Mouse (Mus musculus): ENCODE data around the gene Hbp1. TPM values are rescaled to one million over a fixed set of nuclear protein-coding genes. Genes with fewer than 3 reads are reported as not detected.

Hbp1 gene
- polyA plus RNA-seq, 1 experiment from 2014 or later: 82.1 TPM

GRCm38 (mm10) chr12:31965517-31966212 lies 15.3 kb upstream of the Hbp1 start:
- 88% methylated on average over 12 of the region's 12 CpGs for WGBS
- H3K27ac ChIP-seq (ENCODE audit: low read length): no peak overlapping the region
- no peak overlapping the region for H3K4me2 ChIP-seq (ENCODE audit: low read depth, low read length)
- H3K36me3 ChIP-seq (ENCODE audit: control insufficient read depth, insufficient read depth, low read length): no peaks in the 10 kb centered on the region
- no peaks in the 10 kb centered on the region for H3K9me3 ChIP-seq (ENCODE audit: control insufficient read depth, low read length)
- no peaks in the 10 kb centered on the region for H3K27me3 ChIP-seq (replicated peaks; ENCODE audit: control insufficient read depth, insufficient read depth, low read length)
- H3K4me3 ChIP-seq (ENCODE audit: low read length): no peak overlapping the region
- ATAC-seq: no peak
- no peak overlapping the region for H3K9ac ChIP-seq (ENCODE audit: low read depth, low read length)
- H3K4me1 ChIP-seq (ENCODE audit: control insufficient read depth, insufficient read depth, low read length): no peaks in the 10 kb centered on the region

DNA sequence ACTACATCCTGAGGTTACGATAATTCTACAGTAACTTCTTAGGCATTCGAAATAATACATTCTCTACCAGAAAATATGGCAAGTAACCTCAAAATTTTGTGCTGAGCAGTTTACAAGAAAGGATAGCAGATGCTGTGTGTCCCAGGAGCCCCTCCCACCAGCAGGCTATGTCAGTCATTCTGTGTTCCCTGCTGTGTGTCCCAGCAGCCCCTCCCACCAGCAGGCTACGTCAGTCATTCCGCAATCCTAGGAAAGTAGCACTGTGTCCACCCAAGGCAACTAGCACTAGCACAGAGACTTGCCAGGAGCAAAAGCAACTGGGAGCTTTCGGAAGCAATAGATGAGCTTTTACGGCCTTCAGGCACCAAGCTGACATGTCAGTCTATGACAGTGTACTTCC lies 13.7 kb upstream of the Hbp1 start:
- no peaks in the 10 kb centered on the region for H3K36me3 ChIP-seq (ENCODE audit: control insufficient read depth, insufficient read depth, low read length)
- no peaks in the 10 kb centered on the region for H3K27me3 ChIP-seq (replicated peaks; ENCODE audit: control insufficient read depth, insufficient read depth, low read length)
- no peak for ATAC-seq
- no peak overlapping the region for H3K27ac ChIP-seq (ENCODE audit: low read length)
- no peak overlapping the region for H3K9ac ChIP-seq (ENCODE audit: low read depth, low read length)
- WGBS: 87% methylated on average over 6 of the region's 6 CpGs
- no peak overlapping the region for H3K4me2 ChIP-seq (ENCODE audit: low read depth, low read length)
- no peak overlapping the region for H3K4me3 ChIP-seq (ENCODE audit: low read length)
- no peaks in the 10 kb centered on the region for H3K9me3 ChIP-seq (ENCODE audit: control insufficient read depth, low read length)
- H3K4me1 ChIP-seq (ENCODE audit: control insufficient read depth, insufficient read depth, low read length): no peaks in the 10 kb centered on the region

GRCm38 (mm10) chr12:31955843-31956242 lies 5.5 kb upstream of the Hbp1 start:
- 88% methylated on average over 4 of the region's 4 CpGs for WGBS
- ATAC-seq: no peak

GRCm38 (mm10) chr12:31950659-31951031 lies 310 bp upstream of the Hbp1 start:
- no peaks in the 10 kb centered on the region for H3K4me1 ChIP-seq (ENCODE audit: control insufficient read depth, insufficient read depth, low read length)
- no peaks in the 10 kb centered on the region for H3K27me3 ChIP-seq (replicated peaks; ENCODE audit: control insufficient read depth, insufficient read depth, low read length)
- H3K4me3 ChIP-seq (ENCODE audit: low read length): peak overlapping the region; percentile 57
- no peaks in the 10 kb centered on the region for H3K9me3 ChIP-seq (ENCODE audit: control insufficient read depth, low read length)
- no peak for ATAC-seq
- H3K27ac ChIP-seq (ENCODE audit: low read length): peak overlapping the region; percentile 80
- H3K9ac ChIP-seq (ENCODE audit: low read depth, low read length): peak overlapping the region; percentile 56; the same call in 1 of the 2 replicates
- H3K36me3 ChIP-seq (ENCODE audit: control insufficient read depth, insufficient read depth, low read length): no peaks in the 10 kb centered on the region
- H3K4me2 ChIP-seq (ENCODE audit: low read depth, low read length): peak overlapping the region; percentile 67
- 2% methylated on average over 9 of the region's 9 CpGs for WGBS

More at GRCm38 (mm10) chr12:31955843-31956242, 5.5 kb upstream of the Hbp1 start:
- H3K4me2 ChIP-seq (ENCODE audit: low read depth, low read length): no peak overlapping the region
- H3K36me3 ChIP-seq (ENCODE audit: control insufficient read depth, insufficient read depth, low read length): no peaks in the 10 kb centered on the region
- H3K27ac ChIP-seq (ENCODE audit: low read length): no peak overlapping the region
- no peak overlapping the region for H3K4me3 ChIP-seq (ENCODE audit: low read length)
- H3K4me1 ChIP-seq (ENCODE audit: control insufficient read depth, insufficient read depth, low read length): no peaks in the 10 kb centered on the region
- no peak overlapping the region for H3K9ac ChIP-seq (ENCODE audit: low read depth, low read length)
- no peaks in the 10 kb centered on the region for H3K9me3 ChIP-seq (ENCODE audit: control insufficient read depth, low read length)
- H3K27me3 ChIP-seq (replicated peaks; ENCODE audit: control insufficient read depth, insufficient read depth, low read length): no peaks in the 10 kb centered on the region

- peak overlapping the region; percentile 96 for H3K9ac ChIP-seq (ENCODE audit: low read depth, low read length)
- no peaks in the 10 kb centered on the region for H3K9me3 ChIP-seq (ENCODE audit: control insufficient read depth, low read length)
- H3K27me3 ChIP-seq (replicated peaks; ENCODE audit: control insufficient read depth, insufficient read depth, low read length): no peaks in the 10 kb centered on the region
- H3K27ac ChIP-seq (ENCODE audit: low read length): peak overlapping the region; percentile 99
- 0% methylated on average over 52 of the region's 58 CpGs for WGBS
- peak overlapping the region; percentile 84 for H3K4me3 ChIP-seq (ENCODE audit: low read length)
- peak; percentile 73 for ATAC-seq
- H3K4me1 ChIP-seq (ENCODE audit: control insufficient read depth, insufficient read depth, low read length): no peaks in the 10 kb centered on the region
- H3K4me2 ChIP-seq (ENCODE audit: low read depth, low read length): peak overlapping the region; percentile 70
- H3K36me3 ChIP-seq (ENCODE audit: control insufficient read depth, insufficient read depth, low read length): no peaks in the 10 kb centered on the region
Measured at GRCm38 (mm10) chr12:31949193-31949741, 1.1 kb downstream of the Hbp1 start.

DNA sequence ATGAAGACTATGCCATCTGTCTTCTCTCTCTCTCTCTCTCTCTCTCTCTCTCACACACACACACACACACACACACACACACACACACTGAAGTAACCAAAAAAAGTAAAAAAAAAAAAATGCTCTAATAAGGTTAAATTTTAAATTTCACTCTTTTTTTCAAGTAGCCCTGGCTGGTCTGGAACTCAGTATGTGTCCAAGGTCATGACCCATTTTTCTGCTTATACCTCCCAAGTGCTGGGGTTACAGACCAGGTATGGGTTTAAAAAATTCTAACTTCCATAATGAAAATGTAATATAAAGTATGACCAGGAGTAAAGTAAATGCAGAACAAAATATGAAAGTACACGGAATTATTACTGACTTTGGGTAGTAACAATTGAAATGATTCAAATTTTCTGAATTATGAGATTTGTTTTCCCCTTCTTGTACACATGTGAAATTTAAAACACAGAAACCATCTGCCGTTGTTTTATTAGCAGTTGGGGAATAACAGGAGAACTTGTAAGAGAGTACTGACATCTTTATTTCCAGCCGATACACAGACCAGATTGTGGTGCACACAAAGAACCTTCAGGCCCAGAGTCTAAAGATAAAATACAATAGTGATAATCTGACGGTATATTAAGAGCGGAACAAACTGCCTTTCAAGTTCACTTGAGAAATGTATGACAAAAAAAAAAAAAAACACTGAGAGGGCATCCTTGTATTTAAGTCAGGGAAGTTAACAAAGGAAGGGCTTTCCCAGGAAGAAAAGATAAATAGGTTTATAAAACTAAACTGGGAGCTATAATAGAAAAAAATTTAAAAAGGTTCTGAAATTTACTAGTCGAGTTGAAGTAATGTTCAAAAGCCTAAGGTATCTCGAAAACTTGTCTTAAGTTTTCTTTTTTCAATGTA lies 2.0 kb downstream of the Hbp1 start:
- peak overlapping the region; percentile 84 for H3K4me3 ChIP-seq (ENCODE audit: low read length)
- H3K9me3 ChIP-seq (ENCODE audit: control insufficient read depth, low read length): no peaks in the 10 kb centered on the region
- H3K36me3 ChIP-seq (ENCODE audit: control insufficient read depth, insufficient read depth, low read length): peaks cover under 1% of the 10 kb centered on the region; the same call in 1 of the 2 replicates
- no peaks in the 10 kb centered on the region; the same call in 1 of the 2 replicates for H3K4me1 ChIP-seq (ENCODE audit: control insufficient read depth, insufficient read depth, low read length)
- no peaks in the 10 kb centered on the region for H3K27me3 ChIP-seq (replicated peaks; ENCODE audit: control insufficient read depth, insufficient read depth, low read length)
- H3K9ac ChIP-seq (ENCODE audit: low read depth, low read length): peak overlapping the region; percentile 96
- peak overlapping the region; percentile 70 for H3K4me2 ChIP-seq (ENCODE audit: low read depth, low read length)
- peak overlapping the region; percentile 99; the same call in 1 of the 2 replicates for H3K27ac ChIP-seq (ENCODE audit: low read length)
- WGBS: 24% methylated on average over 7 of the region's 7 CpGs
- ATAC-seq: no peak

DNA sequence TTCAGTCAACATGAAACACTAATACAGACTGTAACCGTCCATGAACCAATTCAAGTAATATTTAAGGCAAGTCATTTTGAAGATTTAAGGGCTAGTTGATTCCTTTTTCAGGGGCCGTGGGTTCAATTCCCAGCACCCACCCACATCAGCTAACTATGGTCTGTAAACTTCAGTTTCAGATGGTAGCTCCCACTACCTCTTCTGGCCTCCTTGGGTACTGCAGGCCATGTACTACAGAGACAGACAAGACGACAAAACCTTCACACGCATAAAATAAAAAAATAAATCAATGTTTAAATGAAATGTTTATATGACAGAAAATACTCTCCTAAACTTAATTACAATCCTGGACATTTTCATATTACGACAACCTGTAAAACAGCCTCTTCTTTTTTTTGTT lies 2.9 kb downstream of the Hbp1 start:
- 89% methylated on average over 5 of the region's 5 CpGs for WGBS
- Histone ChIP-seq H3K4me2 (ENCODE audit: low read depth, low read length) (no peak overlapping the region), H3K27me3 (replicated peaks; ENCODE audit: control insufficient read depth, insufficient read depth, low read length) (no peaks in the 10 kb centered on the region), H3K27ac (ENCODE audit: low read length) (no peak overlapping the region), H3K9me3 (ENCODE audit: control insufficient read depth, low read length) (no peaks in the 10 kb centered on the region), H3K36me3 (ENCODE audit: control insufficient read depth, insufficient read depth, low read length) (peaks cover 8% of the 10 kb centered on the region; the same call in 1 of the 2 replicates), H3K4me3 (ENCODE audit: low read length) (no peak overlapping the region), H3K4me1 (ENCODE audit: control insufficient read depth, insufficient read depth, low read length) (no peaks in the 10 kb centered on the region; the same call in 1 of the 2 replicates), H3K9ac (ENCODE audit: low read depth, low read length) (no peak overlapping the region)
- ATAC-seq: no peak

DNA sequence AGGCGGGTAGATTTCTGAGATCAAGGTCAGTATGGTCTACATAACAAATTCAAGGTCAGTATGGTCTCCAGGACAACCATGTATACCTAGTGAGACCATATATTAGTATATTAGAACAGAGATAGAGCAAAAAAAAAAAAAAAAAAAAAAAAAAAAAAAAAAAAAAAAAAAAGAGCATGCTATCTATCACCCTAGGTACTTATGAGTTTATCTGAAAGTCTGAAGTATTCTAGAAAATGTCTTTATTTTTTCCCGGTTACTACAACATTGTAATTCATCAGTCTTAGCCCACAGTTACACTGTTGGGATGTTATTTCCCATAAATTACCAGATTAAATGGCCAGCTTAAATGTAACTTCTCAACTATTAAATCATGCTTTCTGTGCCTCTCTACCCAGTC lies 5.9 kb downstream of the Hbp1 start:
- Histone ChIP-seq H3K4me3 (ENCODE audit: low read length) (no peak overlapping the region), H3K27ac (ENCODE audit: low read length) (no peak overlapping the region), H3K4me2 (ENCODE audit: low read depth, low read length) (no peak overlapping the region), H3K9ac (ENCODE audit: low read depth, low read length) (no peak overlapping the region), H3K9me3 (ENCODE audit: control insufficient read depth, low read length) (no peaks in the 10 kb centered on the region), H3K36me3 (ENCODE audit: control insufficient read depth, insufficient read depth, low read length) (peaks cover 10% of the 10 kb centered on the region), H3K4me1 (ENCODE audit: control insufficient read depth, insufficient read depth, low read length) (no peaks in the 10 kb centered on the region; the same call in 1 of the 2 replicates), H3K27me3 (replicated peaks; ENCODE audit: control insufficient read depth, insufficient read depth, low read length) (no peaks in the 10 kb centered on the region)
- WGBS: 85% methylated on average over 2 of the region's 2 CpGs
- ATAC-seq: no peak

DNA sequence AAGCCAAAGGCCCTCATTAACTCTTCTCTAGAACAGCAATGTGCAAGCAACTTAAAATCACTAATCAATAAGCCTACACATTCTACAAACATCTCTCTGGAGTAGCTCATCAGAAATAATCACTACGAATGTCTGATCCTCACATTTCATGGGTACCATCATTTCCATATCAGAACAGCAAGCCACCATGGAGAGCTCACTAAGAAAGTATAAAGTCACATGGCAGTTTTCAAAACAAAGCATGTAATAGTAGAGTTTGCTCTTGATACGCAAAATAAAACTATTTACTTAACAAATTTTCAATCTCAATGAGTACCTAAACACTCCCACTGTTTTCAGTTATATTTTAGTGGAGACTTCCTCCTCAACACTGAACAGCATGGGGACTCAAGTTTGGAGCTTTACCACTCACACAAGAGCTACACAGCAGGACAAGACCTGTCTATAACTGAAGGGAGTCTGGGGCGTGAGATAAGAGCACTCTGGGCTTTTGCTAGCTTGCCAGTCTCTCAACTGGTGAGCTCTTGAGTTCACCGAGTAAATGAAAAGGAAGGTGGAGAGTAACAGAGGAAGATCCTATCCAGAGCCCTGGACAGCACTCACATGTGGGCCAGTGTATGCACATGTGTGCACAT lies 7.2 kb downstream of the Hbp1 start:
- H3K4me1 ChIP-seq (ENCODE audit: control insufficient read depth, insufficient read depth, low read length): no peaks in the 10 kb centered on the region; the same call in 1 of the 2 replicates
- H3K27me3 ChIP-seq (replicated peaks; ENCODE audit: control insufficient read depth, insufficient read depth, low read length): no peaks in the 10 kb centered on the region
- no peak overlapping the region for H3K4me2 ChIP-seq (ENCODE audit: low read depth, low read length)
- no peak overlapping the region for H3K9ac ChIP-seq (ENCODE audit: low read depth, low read length)
- WGBS: 93% methylated on average over 4 of the region's 4 CpGs
- H3K4me3 ChIP-seq (ENCODE audit: low read length): no peak overlapping the region
- H3K27ac ChIP-seq (ENCODE audit: low read length): no peak overlapping the region
- no peaks in the 10 kb centered on the region for H3K9me3 ChIP-seq (ENCODE audit: control insufficient read depth, low read length)
- peaks cover 15% of the 10 kb centered on the region for H3K36me3 ChIP-seq (ENCODE audit: control insufficient read depth, insufficient read depth, low read length)
- ATAC-seq: no peak

All from intestine, embryonic 16.5 days (tissue).